Mouse (Mus musculus) midbrain, embryonic 14.5 days (tissue): ENCODE results near the gene Tspo. TPM values are rescaled to one million over a fixed set of nuclear protein-coding genes. Genes with fewer than 3 reads are reported as not detected.
A peak's percentile ranks its signal among the peaks of the same experiment; 100 is the strongest.

Source experiments
- ATAC-seq: fragments of 200-750 bp; cut with Nextera tagmentation; 2 replicates; pipeline ENCODE4 v1.8.0; 2017; ENCODE audit warnings: moderate number of reproducible peaks, moderate library complexity; ENCODE audit not compliant: low FRiP score, low TSS enrichment
- DNase-seq: peaks from one replicate; pipeline ENCODE4 v3.0.0-alpha.2; 2015
- H3K27ac ChIP-seq: fragments of 300-500 bp; sonication (generic); replicated peaks from 2 replicates; pipeline ENCODE4 v1.5.1; 2014; ENCODE audit warnings: mild to moderate bottlenecking, low read depth, low read length, moderate library complexity
- H3K27me3 ChIP-seq: fragments of 300-500 bp; sonication (generic); 2 replicates; pipeline ENCODE4 v1.6.1; 2014; ENCODE audit warnings: low read length, control low read depth, mixed read lengths; ENCODE audit not compliant: control insufficient read depth, insufficient read depth
- H3K36me3 ChIP-seq: fragments of 300-500 bp; sonication (generic); 2 replicates; pipeline ENCODE4 v1.6.1; 2014; ENCODE audit warnings: low read length, control low read depth; ENCODE audit not compliant: control insufficient read depth, insufficient read depth
- H3K4me1 ChIP-seq: fragments of 300-500 bp; sonication (generic); 2 replicates; pipeline ENCODE4 v1.6.1; 2014; ENCODE audit warnings: mild to moderate bottlenecking, antibody characterized with exemption, low read length, control low read depth; ENCODE audit not compliant: control insufficient read depth, insufficient read depth
- H3K4me2 ChIP-seq: fragments of 300-500 bp; sonication (generic); 2 replicates; pipeline ENCODE4 v1.6.1; 2014; ENCODE audit warnings: mild to moderate bottlenecking, low read length, moderate library complexity
- H3K4me3 ChIP-seq: fragments of 300-500 bp; sonication (generic); replicated peaks from 2 replicates; pipeline ENCODE4 v1.5.1; 2014; ENCODE audit warnings: low read depth, low read length
- H3K9ac ChIP-seq: fragments of 300-500 bp; sonication (generic); replicated peaks from 2 replicates; pipeline ENCODE4 v1.6.1; 2014; ENCODE audit warnings: mild to moderate bottlenecking, low read length, moderate library complexity
- H3K9me3 ChIP-seq: fragments of 300-500 bp; sonication (generic); 2 replicates; pipeline ENCODE4 v1.6.1; 2016; ENCODE audit warnings: low read length, control low read depth, mixed read lengths; ENCODE audit not compliant: control insufficient read depth
- WGBS: fragments of 180-500 bp; shearing (Covaris S2); extraction: QIAGEN DNeasy Blood & Tissue Kit; methylation state at CpG from one replicate; pipeline ENCODE4 v1.1.7; 2014; 5-methylcytosine and 5-hydroxymethylcytosine counted together
- polyA plus RNA-seq: library from polyadenylated mRNA; unstranded; fragments of >200 nt; fragmentation: Nextera tagmentation; extraction: Ambion mirVana; gene quantifications from 2 replicates; pipeline ENCODE4 v1.2.1, GENCODE M21; 2014

The Tspo gene
- polyA plus RNA-seq, result 3.4 and 12.2 TPM in 2 replicates

DNA sequence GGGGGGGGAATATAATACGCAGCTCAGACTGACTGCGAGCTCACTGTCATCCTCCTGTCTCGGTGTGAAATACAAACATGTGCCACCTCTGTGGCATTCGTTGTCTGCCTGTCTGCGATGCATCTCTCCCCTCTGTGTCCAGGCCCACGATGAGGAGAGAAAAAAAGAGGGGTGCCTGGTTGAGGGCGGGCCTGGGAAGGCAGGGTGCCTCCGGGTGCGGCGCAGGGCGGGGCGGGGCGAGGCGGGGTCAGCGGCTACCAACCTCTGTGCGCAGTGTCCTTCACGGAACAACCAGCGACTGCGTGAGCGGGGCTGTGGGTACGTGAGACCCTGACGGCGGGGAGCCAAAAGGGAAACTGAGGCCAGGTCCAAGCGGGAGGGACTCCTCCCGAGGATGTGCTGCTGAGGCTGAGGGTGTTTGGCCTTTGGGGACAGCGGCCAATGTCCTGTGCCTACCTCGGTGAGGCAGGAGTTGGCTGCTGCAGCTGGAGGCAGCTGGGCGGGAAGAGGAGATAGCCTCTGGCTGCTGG lies at the start of gene Tspo, which contains the start of gene Mcat:
Gene Tspo (plus strand): TSS at position 266 of the 530 bp plus-strand sequence.
Gene Mcat (minus strand): TSS at position 461 of the 530 bp plus-strand sequence.
- H3K9me3 ChIP-seq, result no peaks in the 10 kb centered on the region
- ATAC-seq (no peak), DNase-seq (no peak)
- no peaks in the 10 kb centered on the region for H3K36me3 ChIP-seq
- 2% methylated on average over 28 of the region's 28 CpGs for WGBS
- peaks cover 13% of the 10 kb centered on the region for H3K4me1 ChIP-seq
- no peak within 1 kb of the TSS for H3K27ac ChIP-seq
- H3K4me3 ChIP-seq, result peak within 1 kb of the TSS; percentile 25
- H3K9ac ChIP-seq, result peak within 1 kb of the TSS; percentile 31
- H3K4me2 ChIP-seq, result peak within 1 kb of the TSS; percentile 62
- peaks cover 8% of the 10 kb centered on the region for H3K27me3 ChIP-seq

DNA sequence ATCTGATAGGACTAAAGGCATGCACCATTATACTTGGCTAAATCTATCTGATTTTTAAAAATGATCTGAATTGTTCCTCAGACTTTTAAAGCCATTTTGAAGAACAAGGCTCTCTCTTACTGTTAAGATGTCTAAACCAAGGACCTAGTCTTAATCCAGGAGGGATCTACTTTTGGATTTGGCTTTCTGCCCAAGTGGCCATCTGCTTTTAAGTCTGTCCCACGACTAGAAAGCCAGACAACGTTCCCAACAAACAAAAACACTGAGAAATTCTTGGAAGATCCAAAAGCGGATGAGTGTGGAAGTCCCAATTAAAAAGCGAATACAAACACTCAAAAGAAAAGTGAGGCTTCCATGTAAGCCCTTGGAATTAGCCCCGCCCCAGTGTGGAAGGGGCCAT lies 48.4 kb upstream of the Tspo start:
- Histone ChIP-seq H3K27me3 (no peaks in the 10 kb centered on the region), H3K9me3 (no peaks in the 10 kb centered on the region), H3K9ac (no peak overlapping the region), H3K4me1 (peaks cover under 1% of the 10 kb centered on the region; the same call in 1 of the 2 replicates), H3K4me2 (no peak overlapping the region), H3K27ac (no peak overlapping the region), H3K4me3 (no peak overlapping the region), H3K36me3 (no peaks in the 10 kb centered on the region)
- DNase-seq (no peak), ATAC-seq (no peak)
- WGBS, result 73% methylated on average over 5 of the region's 5 CpGs

DNA sequence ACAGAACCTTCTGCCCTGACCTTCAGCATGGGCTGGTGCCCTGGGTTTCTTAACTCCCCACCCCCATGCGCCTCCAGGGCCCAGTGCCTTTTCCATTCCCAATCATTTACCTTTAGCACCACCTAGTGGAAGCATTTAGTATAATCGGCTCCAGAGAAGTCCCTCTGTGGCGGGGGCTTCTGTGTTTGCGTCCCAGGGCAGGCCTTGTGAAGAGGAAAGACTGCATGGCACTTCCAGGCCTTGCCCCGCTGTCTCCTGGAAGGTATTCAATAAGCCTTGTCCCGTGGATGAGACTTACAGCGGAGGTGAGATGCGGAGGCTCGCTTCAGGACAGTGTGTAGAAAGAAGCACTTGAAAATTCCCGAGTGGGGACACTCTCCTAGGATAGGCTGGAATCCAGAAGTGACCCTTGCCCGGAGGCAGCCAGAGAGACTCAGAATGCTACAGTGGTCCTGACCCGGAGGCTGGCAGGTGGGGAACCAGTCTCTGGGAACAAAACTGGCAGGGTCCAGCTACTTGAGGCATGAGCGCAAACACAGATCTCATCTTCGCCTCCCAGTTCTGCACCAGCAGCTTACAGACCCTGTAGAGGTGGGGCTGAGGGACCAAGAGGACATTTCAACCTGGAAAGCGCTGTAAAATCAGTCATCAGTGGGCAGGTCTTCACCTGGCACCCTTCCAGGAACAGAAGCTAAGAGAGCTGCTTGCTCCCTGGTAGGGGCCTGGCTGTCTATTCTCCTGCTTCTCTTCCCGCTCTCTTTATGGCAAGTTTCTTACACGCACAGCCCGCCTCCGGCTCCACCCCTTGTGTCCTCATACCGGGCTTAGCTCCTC lies 45.0 kb upstream of the Tspo start:
- no peak overlapping the region for H3K4me2 ChIP-seq
- no peaks in the 10 kb centered on the region for H3K9me3 ChIP-seq
- 33% methylated on average over 20 of the region's 20 CpGs for WGBS
- H3K9ac ChIP-seq, result no peak overlapping the region
- no peak overlapping the region for H3K27ac ChIP-seq
- H3K27me3 ChIP-seq, result no peaks in the 10 kb centered on the region
- H3K4me3 ChIP-seq, result no peak overlapping the region
- no peaks in the 10 kb centered on the region for H3K36me3 ChIP-seq
- no peak; the same call in 1 of the 2 replicates for ATAC-seq
- peak; percentile 92 for DNase-seq
- H3K4me1 ChIP-seq, result no peaks in the 10 kb centered on the region

DNA sequence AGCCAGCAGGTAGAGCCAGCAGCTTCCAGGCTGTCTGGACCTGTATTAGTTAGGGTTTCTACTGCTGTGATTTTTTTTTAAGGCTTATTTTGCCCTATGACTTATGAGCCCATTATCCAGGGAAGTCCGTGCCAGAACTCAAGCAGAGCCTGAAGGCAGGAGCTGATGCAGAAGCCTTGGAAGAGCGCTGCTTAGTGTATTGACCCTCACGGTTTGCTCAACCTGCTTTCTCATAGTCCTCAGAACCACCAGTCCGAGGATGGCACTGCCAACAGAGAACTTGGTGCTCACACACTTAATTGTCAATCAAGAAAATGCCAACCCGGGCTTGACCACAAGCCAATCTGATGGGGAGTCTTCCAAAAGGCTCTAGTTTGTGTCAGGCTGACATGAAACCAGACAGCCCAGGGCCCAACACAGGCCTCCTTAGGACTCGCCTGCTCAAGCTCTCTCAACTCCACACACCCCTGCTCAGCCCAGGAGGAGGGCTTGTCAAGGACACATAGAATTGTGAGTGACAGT lies 42.5 kb upstream of the Tspo start:
- Histone ChIP-seq H3K4me2 (no peak overlapping the region), H3K4me3 (no peak overlapping the region), H3K27ac (no peak overlapping the region), H3K4me1 (no peaks in the 10 kb centered on the region), H3K27me3 (peaks cover 11% of the 10 kb centered on the region; the same call in 1 of the 2 replicates), H3K9me3 (no peaks in the 10 kb centered on the region), H3K36me3 (no peaks in the 10 kb centered on the region), H3K9ac (no peak overlapping the region)
- ATAC-seq (no peak), DNase-seq (no peak)
- WGBS, result 84% methylated on average over 6 of the region's 6 CpGs

DNA sequence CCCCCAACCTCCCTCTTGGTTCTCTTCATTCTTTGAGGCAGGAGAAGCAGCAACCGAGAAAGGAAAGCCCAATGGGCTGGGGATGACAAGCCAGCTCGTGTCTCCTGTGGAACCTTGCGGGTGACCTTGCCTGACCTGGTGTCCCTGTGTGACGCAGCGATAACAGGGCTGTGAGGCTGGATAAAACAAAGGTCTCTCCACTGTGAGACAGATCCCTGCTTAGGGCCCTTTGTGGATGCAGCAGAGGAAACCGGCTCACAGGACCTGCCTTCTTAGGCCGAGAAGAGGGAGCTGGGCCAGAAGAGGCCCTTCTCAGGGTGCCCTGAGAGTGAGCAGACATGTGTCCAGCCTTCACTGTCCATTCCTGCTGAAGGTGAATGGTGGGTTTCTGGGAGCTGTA lies 40.2 kb upstream of the Tspo start:
- 21% methylated on average over 7 of the region's 7 CpGs for WGBS
- peaks cover 30% of the 10 kb centered on the region for H3K27me3 ChIP-seq
- peak; percentile 14 for DNase-seq
- H3K27ac ChIP-seq, result 0 out of 2 replicates have a peak overlapping the region, but pooled peaks have one; percentile 37
- H3K4me3 ChIP-seq, result no peak overlapping the region
- no peak overlapping the region; the same call in 1 of the 2 replicates for H3K9ac ChIP-seq
- no peaks in the 10 kb centered on the region for H3K36me3 ChIP-seq
- no peaks in the 10 kb centered on the region for H3K9me3 ChIP-seq
- H3K4me2 ChIP-seq, result no peak overlapping the region
- H3K4me1 ChIP-seq, result peaks cover 4% of the 10 kb centered on the region; the same call in 1 of the 2 replicates
- no peak for ATAC-seq

DNA sequence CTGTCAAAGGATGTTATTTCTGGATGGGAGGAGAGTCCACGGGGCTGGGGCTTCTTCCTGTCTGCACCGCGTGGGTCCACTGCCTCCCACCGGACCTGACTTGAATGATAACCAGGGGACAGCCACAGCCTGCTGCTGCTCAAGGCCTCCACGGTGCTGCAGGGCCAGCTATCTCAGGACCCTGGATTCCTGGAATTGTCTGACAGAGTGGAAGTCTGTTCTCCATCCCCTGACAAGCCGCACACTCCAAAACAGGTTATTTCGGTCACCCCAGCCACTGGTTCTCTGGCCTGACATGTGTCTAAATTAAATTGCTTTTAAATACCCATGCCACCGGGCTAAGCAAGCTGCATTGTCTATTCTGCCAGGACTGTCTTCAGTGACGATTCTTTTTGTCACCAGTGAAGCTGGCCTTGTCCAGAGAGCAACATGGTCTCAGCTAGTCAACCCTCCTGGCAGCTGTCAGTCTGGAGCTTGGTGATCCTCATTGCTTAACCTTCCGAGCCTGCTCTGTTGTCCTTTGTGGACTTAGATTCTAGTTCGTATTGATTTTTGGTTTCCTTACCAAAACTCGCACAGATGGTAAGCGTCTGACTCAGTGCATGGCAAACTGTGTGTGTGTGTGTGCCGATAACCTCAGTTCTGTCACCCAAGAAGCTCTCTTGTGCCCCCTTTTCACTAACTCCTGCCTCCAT lies 39.6 kb upstream of the Tspo start:
- peak; percentile 21 for DNase-seq
- Histone ChIP-seq H3K4me2 (no peak overlapping the region), H3K27me3 (peaks cover 32% of the 10 kb centered on the region), H3K9ac (no peak overlapping the region; the same call in 1 of the 2 replicates), H3K4me1 (peaks cover 4% of the 10 kb centered on the region; the same call in 1 of the 2 replicates), H3K36me3 (no peaks in the 10 kb centered on the region), H3K27ac (no peak overlapping the region), H3K4me3 (no peak overlapping the region), H3K9me3 (no peaks in the 10 kb centered on the region)
- ATAC-seq, result no peak
- WGBS, result 51% methylated on average over 14 of the region's 14 CpGs

DNA sequence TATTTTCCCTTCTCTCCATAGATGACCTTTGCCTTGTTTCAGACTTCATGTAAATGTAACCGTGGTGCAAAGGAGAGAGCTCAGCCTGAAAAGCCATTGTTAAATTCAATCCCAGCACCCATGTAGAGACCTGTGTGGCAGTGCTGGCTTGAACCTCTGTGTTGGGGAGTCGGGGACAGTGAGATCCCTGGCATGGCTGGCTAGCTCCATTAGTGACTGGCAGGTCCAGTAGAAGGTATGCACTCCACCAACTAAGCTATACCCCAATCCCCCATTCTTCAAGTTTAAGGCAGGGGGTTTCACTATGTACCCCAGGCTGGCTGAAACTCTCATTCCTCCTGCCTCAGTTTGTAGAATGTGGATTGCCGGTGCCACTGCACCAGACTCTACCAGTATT lies 39.1 kb upstream of the Tspo start:
- Histone ChIP-seq H3K4me2 (no peak overlapping the region), H3K27ac (no peak overlapping the region), H3K36me3 (no peaks in the 10 kb centered on the region), H3K4me1 (peaks cover 4% of the 10 kb centered on the region; the same call in 1 of the 2 replicates), H3K9ac (no peak overlapping the region), H3K27me3 (peaks cover 32% of the 10 kb centered on the region), H3K9me3 (no peaks in the 10 kb centered on the region), H3K4me3 (no peak overlapping the region)
- no peak for DNase-seq
- ATAC-seq, result no peak
- 75% methylated on average over 3 of the region's 3 CpGs for WGBS

DNA sequence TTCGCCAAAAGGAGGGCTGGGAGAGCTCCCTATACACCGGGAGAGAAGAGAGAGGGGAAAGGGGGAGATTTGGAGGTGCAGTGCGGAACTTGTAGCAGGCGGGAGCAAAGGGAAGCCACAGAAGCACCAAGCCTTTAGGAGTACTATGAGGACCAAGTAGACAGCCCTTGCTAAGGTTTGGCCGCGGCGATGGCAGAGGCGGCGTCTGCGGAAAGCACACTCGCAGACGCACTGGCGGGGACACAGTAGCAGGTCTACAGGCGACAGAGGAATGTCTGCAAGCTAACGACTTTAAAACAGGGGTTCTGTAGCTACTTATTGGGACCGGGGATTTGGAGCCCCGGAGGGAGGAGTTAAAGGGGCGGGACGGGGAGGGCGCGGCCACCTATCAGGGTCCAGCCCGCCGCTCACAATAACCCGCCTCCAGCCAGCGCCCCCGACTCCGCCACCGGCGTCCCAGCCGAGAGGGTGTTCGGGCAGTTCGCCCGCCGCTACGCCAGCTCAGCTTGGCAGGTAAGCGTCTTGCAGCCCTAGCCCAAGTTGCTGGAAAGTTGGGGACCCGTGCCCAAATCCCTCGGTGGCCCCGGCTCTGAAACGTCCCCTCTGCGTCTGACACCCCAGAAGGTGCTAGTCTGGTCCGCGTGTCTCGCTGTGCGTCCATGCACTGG lies 36.8 kb upstream of the Tspo start, which contains the start of gene Bik:
Gene Bik (plus strand): TSS at position 439 of the 668 bp plus-strand sequence.
- WGBS, result under 1% methylated on average over 45 of the region's 45 CpGs
- Histone ChIP-seq H3K4me2 (peak within 1 kb of the TSS; percentile 87), H3K9ac (peak within 1 kb of the TSS; percentile 42; the same call in 1 of the 2 replicates), H3K27ac (no peak within 1 kb of the TSS), H3K27me3 (peaks cover 32% of the 10 kb centered on the region), H3K4me3 (peak within 1 kb of the TSS; percentile 42), H3K36me3 (no peaks in the 10 kb centered on the region), H3K9me3 (no peaks in the 10 kb centered on the region), H3K4me1 (peaks cover 4% of the 10 kb centered on the region; the same call in 1 of the 2 replicates)
- ATAC-seq (no peak), DNase-seq (peak; percentile 70)
